Mouse (Mus musculus) embryonic facial prominence, embryonic 15.5 days (tissue): Measurements from ENCODE around the gene Tfam. TPM values are rescaled to one million over a fixed set of nuclear protein-coding genes. Genes with fewer than 3 reads are reported as not detected.
A peak's percentile ranks its signal among the peaks of the same experiment; 100 is the strongest.

Source experiments
- ATAC-seq: fragments of 200-750 bp; cut with Nextera tagmentation; 2 replicates; pipeline ENCODE4 v1.8.0; 2017; ENCODE audit warnings: low read depth, moderate TSS enrichment; ENCODE audit not compliant: insufficient number of reproducible peaks, low FRiP score, low TSS enrichment
- H3K27ac ChIP-seq: fragments of 300-500 bp; sonication (generic); replicated peaks from 2 replicates; pipeline ENCODE4 v1.5.1; 2015; ENCODE audit warnings: mild to moderate bottlenecking, inconsistent platforms
- H3K27me3 ChIP-seq: fragments of 300-500 bp; sonication (generic); 2 replicates; pipeline ENCODE4 v1.6.1; 2015; ENCODE audit warnings: inconsistent platforms
- H3K36me3 ChIP-seq: fragments of 300-500 bp; sonication (generic); 2 replicates; pipeline ENCODE4 v1.6.1; 2015; ENCODE audit warnings: mild to moderate bottlenecking, inconsistent platforms
- H3K4me1 ChIP-seq: fragments of 300-500 bp; sonication (generic); 2 replicates; pipeline ENCODE4 v1.6.1; 2015; ENCODE audit warnings: inconsistent platforms
- H3K4me2 ChIP-seq: fragments of 300-500 bp; sonication (generic); replicated peaks from 2 replicates; pipeline ENCODE4 v1.6.1; 2015; ENCODE audit warnings: mild to moderate bottlenecking, inconsistent platforms
- H3K4me3 ChIP-seq: fragments of 300-500 bp; sonication (generic); replicated peaks from 2 replicates; pipeline ENCODE4 v1.5.1; 2015; ENCODE audit warnings: mild to moderate bottlenecking, inconsistent platforms
- H3K9ac ChIP-seq: fragments of 300-500 bp; sonication (generic); 2 replicates; pipeline ENCODE4 v1.6.1; 2015; ENCODE audit warnings: inconsistent platforms
- H3K9me3 ChIP-seq: fragments of 300-500 bp; sonication (generic); replicated peaks from 2 replicates; pipeline ENCODE4 v1.6.1; 2016; ENCODE audit warnings: inconsistent platforms
- WGBS: fragments of 180-500 bp; shearing (Covaris S2); methylation state at CpG from one replicate; pipeline ENCODE4 v1.1.7; 2015; 5-methylcytosine and 5-hydroxymethylcytosine counted together
- polyA plus RNA-seq: library from polyadenylated mRNA; unstranded; fragments of >200 nt; fragmentation: Nextera tagmentation; extraction: Ambion mirVana; gene quantifications from 2 replicates; pipeline ENCODE4 v1.2.1, GENCODE M21; 2015

The Tfam gene
- polyA plus RNA-seq, 1 experiment from 2014 or later: 56.6 TPM

GRCm38 (mm10) chr10:71192886-71193285 is 45.2 kb downstream of the Tfam start:
- ATAC-seq: no peak
- Histone ChIP-seq H3K4me2 (no peak overlapping the region), H3K9me3 (no peaks in the 10 kb centered on the region), H3K27me3 (no peaks in the 10 kb centered on the region), H3K4me3 (no peak overlapping the region), H3K27ac (peak overlapping the region; percentile 63; the same call in 1 of the 2 replicates), H3K9ac (no peak overlapping the region), H3K36me3 (no peaks in the 10 kb centered on the region), H3K4me1 (0 out of 2 replicates have a peak, but pooled peaks cover 3% of the 10 kb centered on the region)
- WGBS: 67% methylated on average over 11 of the region's 11 CpGs

- 84% methylated on average over 4 of the region's 4 CpGs for WGBS
- H3K36me3 ChIP-seq: no peaks in the 10 kb centered on the region
- no peak overlapping the region for H3K9ac ChIP-seq
- H3K4me1 ChIP-seq: 0 out of 2 replicates have a peak, but pooled peaks cover 9% of the 10 kb centered on the region
- H3K9me3 ChIP-seq: no peaks in the 10 kb centered on the region
- no peak overlapping the region for H3K4me3 ChIP-seq
- no peak overlapping the region for H3K27ac ChIP-seq
- H3K27me3 ChIP-seq: no peaks in the 10 kb centered on the region
- no peak for ATAC-seq
- no peak overlapping the region for H3K4me2 ChIP-seq
These were observed 49.4 kb downstream of the Tfam start for GRCm38 (mm10) chr10:71188681-71189080.

- no peak overlapping the region for H3K27ac ChIP-seq
- 42% methylated on average over 7 of the region's 7 CpGs for WGBS
- no peak overlapping the region for H3K4me3 ChIP-seq
- 0 out of 2 replicates have a peak, but pooled peaks cover 9% of the 10 kb centered on the region for H3K4me1 ChIP-seq
- no peak overlapping the region for H3K4me2 ChIP-seq
- ATAC-seq: no peak
- no peaks in the 10 kb centered on the region for H3K36me3 ChIP-seq
- H3K9ac ChIP-seq: no peak overlapping the region
- no peaks in the 10 kb centered on the region for H3K27me3 ChIP-seq
- H3K9me3 ChIP-seq: no peaks in the 10 kb centered on the region
These were observed 53.0 kb downstream of the Tfam start for GRCm38 (mm10) chr10:71185059-71185458.

- no peak for ATAC-seq
- H3K27me3 ChIP-seq: no peaks in the 10 kb centered on the region
- WGBS: 57% methylated on average over 7 of the region's 7 CpGs
- no peak overlapping the region for H3K4me3 ChIP-seq
- no peak overlapping the region for H3K4me2 ChIP-seq
- H3K4me1 ChIP-seq: 0 out of 2 replicates have a peak, but pooled peaks cover 9% of the 10 kb centered on the region
- H3K36me3 ChIP-seq: no peaks in the 10 kb centered on the region
- H3K9ac ChIP-seq: no peak overlapping the region
- no peaks in the 10 kb centered on the region for H3K9me3 ChIP-seq
- H3K27ac ChIP-seq: no peak overlapping the region
These were observed 54.6 kb downstream of the Tfam start for GRCm38 (mm10) chr10:71183339-71184031.

GRCm38 (mm10) chr10:71181931-71182330 is 56.1 kb downstream of the Tfam start:
- Histone ChIP-seq H3K36me3 (no peaks in the 10 kb centered on the region), H3K9me3 (no peaks in the 10 kb centered on the region), H3K9ac (no peak overlapping the region), H3K27me3 (no peaks in the 10 kb centered on the region), H3K4me3 (no peak overlapping the region), H3K4me2 (no peak overlapping the region), H3K27ac (no peak overlapping the region), H3K4me1 (0 out of 2 replicates have a peak, but pooled peaks cover 9% of the 10 kb centered on the region)
- ATAC-seq: no peak
- WGBS: 88% methylated on average over 4 of the region's 4 CpGs

- WGBS: 73% methylated on average over 2 of the region's 2 CpGs
These were observed 57.0 kb downstream of the Tfam start for GRCm38 (mm10) chr10:71181091-71181490.

GRCm38 (mm10) chr10:71180057-71180456 is 58.0 kb downstream of the Tfam start:
- 0 out of 2 replicates have a peak, but pooled peaks cover 3% of the 10 kb centered on the region for H3K4me1 ChIP-seq
- H3K9ac ChIP-seq: no peak overlapping the region
- H3K27ac ChIP-seq: no peak overlapping the region
- H3K27me3 ChIP-seq: no peaks in the 10 kb centered on the region
- ATAC-seq: no peak
- H3K4me3 ChIP-seq: no peak overlapping the region
- H3K4me2 ChIP-seq: no peak overlapping the region
- H3K36me3 ChIP-seq: no peaks in the 10 kb centered on the region
- 79% methylated on average over 2 of the region's 2 CpGs for WGBS
- no peaks in the 10 kb centered on the region for H3K9me3 ChIP-seq

More at GRCm38 (mm10) chr10:71181091-71181490, 57.0 kb downstream of the Tfam start:
- no peaks in the 10 kb centered on the region for H3K27me3 ChIP-seq
- 0 out of 2 replicates have a peak, but pooled peaks cover 9% of the 10 kb centered on the region for H3K4me1 ChIP-seq
- no peaks in the 10 kb centered on the region for H3K36me3 ChIP-seq
- no peak overlapping the region for H3K4me3 ChIP-seq
- H3K27ac ChIP-seq: no peak overlapping the region
- ATAC-seq: no peak
- no peaks in the 10 kb centered on the region for H3K9me3 ChIP-seq
- H3K9ac ChIP-seq: no peak overlapping the region
- H3K4me2 ChIP-seq: no peak overlapping the region

- Histone ChIP-seq H3K4me1 (no peaks in the 10 kb centered on the region), H3K27me3 (no peaks in the 10 kb centered on the region), H3K9ac (no peak overlapping the region), H3K9me3 (no peaks in the 10 kb centered on the region), H3K4me3 (no peak overlapping the region), H3K36me3 (no peaks in the 10 kb centered on the region), H3K4me2 (no peak overlapping the region), H3K27ac (no peak overlapping the region)
- 82% methylated on average over 7 of the region's 7 CpGs for WGBS
- ATAC-seq: no peak
These were observed 60.9 kb downstream of the Tfam start for GRCm38 (mm10) chr10:71177201-71177600.

GRCm38 (mm10) chr10:71176341-71176740 is 61.7 kb downstream of the Tfam start:
- Histone ChIP-seq H3K4me2 (no peak overlapping the region), H3K4me3 (no peak overlapping the region), H3K4me1 (no peaks in the 10 kb centered on the region), H3K9ac (no peak overlapping the region), H3K9me3 (no peaks in the 10 kb centered on the region), H3K27me3 (no peaks in the 10 kb centered on the region), H3K36me3 (no peaks in the 10 kb centered on the region), H3K27ac (no peak overlapping the region)
- no peak for ATAC-seq
- 78% methylated on average over 8 of the region's 8 CpGs for WGBS

Other genes with a start within 250 kb of the Tfam start
- 37.5 and 40.8 TPM in 2 replicates for gene Bicc1, start 78.6 kb downstream of the Tfam start, polyA plus RNA-seq
- 54.9 and 61.5 TPM in 2 replicates for gene Ube2d1, start 47.0 kb upstream of the Tfam start, polyA plus RNA-seq
- 90.8 and 93.9 TPM in 2 replicates for gene Cisd1, start 106.7 kb upstream of the Tfam start, polyA plus RNA-seq
- 10.0 and 10.4 TPM in 2 replicates for gene Ipmk, start 109.5 kb upstream of the Tfam start, polyA plus RNA-seq